In the genomic region with DNA sequence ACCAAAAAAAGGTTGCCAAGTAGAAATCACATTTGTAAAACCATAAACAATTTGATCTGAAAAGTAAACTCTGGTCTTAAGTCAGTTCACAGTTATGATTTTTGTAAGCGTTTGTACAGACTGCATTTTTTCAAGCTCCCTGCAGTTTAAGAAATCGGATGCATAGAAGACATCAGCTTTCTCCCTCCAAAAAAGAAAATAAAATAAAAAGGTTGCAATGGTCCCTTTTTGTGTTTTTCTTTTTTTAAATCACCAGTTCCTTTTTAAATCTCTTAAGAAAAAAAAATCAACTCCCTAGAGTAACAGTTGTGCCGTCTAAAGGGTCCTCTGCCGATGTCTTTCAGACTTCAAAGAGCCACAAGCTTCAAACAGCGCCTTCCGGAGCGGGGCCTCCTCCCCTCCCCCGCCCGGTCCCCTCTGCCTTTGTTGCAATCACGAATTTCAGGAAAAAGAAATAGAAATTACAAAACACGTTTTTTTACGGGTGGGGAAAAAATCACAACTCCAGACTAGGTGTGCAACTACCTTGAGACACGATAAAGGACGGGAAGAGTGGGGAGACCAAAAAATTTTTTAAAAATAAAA, we compare ENCODE assay signal across 8 mouse cellular contexts. TPM values are rescaled to one million over a fixed set of nuclear protein-coding genes. Genes with fewer than 3 reads are reported as not detected.
DNase-seq lines count a peak whose midpoint lies in the region; TF ChIP-seq lines count a peak whose summit lies in the region.

No protein-coding gene starts in this region.

- TF ChIP-seq EP300 in ES-Bruce4 (IDR thresholded peaks at IDR 0.05; ENCODE audit: insufficient read depth, low read depth, low read length): no peak

- no peak overlapping the region for H3K27ac ChIP-seq in ES-Bruce4 (ENCODE audit: insufficient read depth, low read length)

- peaks cover 2% of the 10 kb centered on the region for H3K4me1 ChIP-seq in ES-Bruce4 (ENCODE audit: control insufficient read depth, insufficient read depth, low read length)

- no peaks in the 10 kb centered on the region for H3K36me3 ChIP-seq in ES-Bruce4 (ENCODE audit: control insufficient read depth, insufficient read depth, low read length, poor library complexity, severe bottlenecking)

- H3K4me3 ChIP-seq in ES-Bruce4 (ENCODE audit: low read depth, low read length): peak overlapping the region; percentile 51

- no peak for TF ChIP-seq CTCF in ES-Bruce4 (IDR thresholded peaks at IDR 0.05; ENCODE audit: low read depth, low read length)

- peak overlapping the region; percentile 86 for H3K9ac ChIP-seq in ES-Bruce4 (ENCODE audit: low read depth, poor library complexity, severe bottlenecking)

- TF ChIP-seq POLR2A in ES-Bruce4 (IDR thresholded peaks at IDR 0.05; ENCODE audit: insufficient read depth, low read length): no peak

- no peaks in the 10 kb centered on the region for H3K9me3 ChIP-seq in ES-Bruce4 (replicated peaks; ENCODE audit: control insufficient read depth, insufficient read depth, low read length, poor library complexity, severe bottlenecking)

- peak; percentile 35 to 49 for DNase-seq in cerebellum, postnatal 14 days
- DNase-seq in cerebellum, postnatal 36 days: no peak
- DNase-seq in forelimb bud, embryonic 11.5 days (ENCODE audit: low read depth, low spot score): peak; percentile 70
- peak; percentile 8 for DNase-seq in lung, postnatal 14 days
- DNase-seq in gastrocnemius, adult 18-20 months (ENCODE audit: low spot score): no peak
- no peak for DNase-seq in frontal cortex, postnatal 14 days (ENCODE audit: low spot score in 2 of 2)
- DNase-seq in urinary bladder, postnatal 25 days (ENCODE audit: low spot score): no peak

- H3K27me3 ChIP-seq in ES-Bruce4 (ENCODE audit: control insufficient read depth, insufficient read depth, low read length, poor library complexity, severe bottlenecking): no peaks in the 10 kb centered on the region

RNA-seq across cellular contexts. Expression of gene Sox11, which starts 1.8 kb away (rescaled TPM):
- 60.1 and 62.5 TPM in 2 replicates for polyA plus RNA-seq in ES-Bruce4 (2011; ENCODE audit: insufficient read depth, insufficient read length, low read depth, missing spikeins)
- total RNA-seq in gastrocnemius, adult 18-20 months (2021): under 1 TPM; 0.02 TPM

Comparison
In these comparisons a context has a peak if more than half of its experiments do, and no peak if none do; other contexts are left out.
1. DNase-seq: peak in cerebellum, postnatal 14 days (2 of 2), forelimb bud, embryonic 11.5 days (single experiment) and lung, postnatal 14 days (single experiment); none in cerebellum, postnatal 36 days (0 of 2), gastrocnemius, adult 18-20 months (single experiment), frontal cortex, postnatal 14 days (0 of 2) and urinary bladder, postnatal 25 days (single experiment).